Mouse (Mus musculus) CD4-positive naive resting alpha-beta T cell, adult 57 days (primary cell): ENCODE measurements around the gene Smox. TPM values are rescaled to one million over a fixed set of nuclear protein-coding genes. Genes with fewer than 3 reads are reported as not detected.

ENCODE experiments used
- total RNA-seq: library from RNA; stranded (reverse); gene quantifications from one replicate; pipeline ENCODE4 v1.2.4, GENCODE M21; 2023

The Smox gene
- total RNA-seq = 26.7 TPM

GRCm38 (mm10) chr2:131491196-131491595, at the start of gene Smox:
TSS of gene Smox (plus strand) at chr2:131491496.

GRCm38 (mm10) chr2:131561891-131562585, 70.7 kb downstream of the Smox start, which contains the start of gene Adra1d:
TSS of gene Adra1d (minus strand) at chr2:131562283.

Other genes starting within 250 kb of the Smox start
- gene Pank2, start 229.0 kb upstream of the Smox start, total RNA-seq = 60.4 TPM
- gene Rnf24, start 138.6 kb upstream of the Smox start, total RNA-seq = 2.4 TPM
- gene Adra1d, start 70.8 kb downstream of the Smox start, total RNA-seq = not detected